Mouse (Mus musculus) liver, embryonic 13.5 days (tissue): ENCODE measurements around the gene Dbi. TPM values are rescaled to one million over a fixed set of nuclear protein-coding genes. Genes with fewer than 3 reads are reported as not detected.
A peak's percentile ranks its signal among the peaks of the same experiment; 100 is the strongest.

Experiments
- ATAC-seq: fragments of 200-750 bp; cut with Nextera tagmentation; 2 replicates; pipeline ENCODE4 v1.8.0; 2017; ENCODE audit warnings: low read depth, mild to moderate bottlenecking, moderate number of reproducible peaks, moderate library complexity
- DNase-seq: peaks from one replicate; pipeline ENCODE4 v3.0.0; 2022
- H3K27ac ChIP-seq: fragments of 300-500 bp; sonication (generic); 2 replicates; pipeline ENCODE4 v1.5.1; 2015; ENCODE audit warnings: moderate library complexity, mild to moderate bottlenecking, inconsistent platforms
- H3K27me3 ChIP-seq: fragments of 300-500 bp; sonication (generic); 2 replicates; pipeline ENCODE4 v1.6.1; 2015; ENCODE audit warnings: mild to moderate bottlenecking, inconsistent platforms
- H3K36me3 ChIP-seq: fragments of 300-500 bp; sonication (generic); 2 replicates; pipeline ENCODE4 v1.6.1; 2015; ENCODE audit warnings: mild to moderate bottlenecking, inconsistent platforms
- H3K4me1 ChIP-seq: fragments of 300-500 bp; sonication (generic); replicated peaks from 2 replicates; pipeline ENCODE4 v1.6.1; 2015; ENCODE audit warnings: inconsistent platforms
- H3K4me2 ChIP-seq: fragments of 300-500 bp; sonication (generic); 2 replicates; pipeline ENCODE4 v1.6.1; 2015; ENCODE audit warnings: inconsistent platforms, mild to moderate bottlenecking, moderate library complexity
- H3K4me3 ChIP-seq: fragments of 300-500 bp; sonication (generic); replicated peaks from 2 replicates; pipeline ENCODE4 v1.5.1; 2015; ENCODE audit warnings: mild to moderate bottlenecking, inconsistent platforms
- H3K9ac ChIP-seq: fragments of 300-500 bp; sonication (generic); 2 replicates; pipeline ENCODE4 v1.6.1; 2015; ENCODE audit warnings: mild to moderate bottlenecking, inconsistent platforms
- H3K9me3 ChIP-seq: fragments of 300-500 bp; sonication (generic); replicated peaks from 2 replicates; pipeline ENCODE4 v1.6.1; 2016; ENCODE audit warnings: inconsistent platforms
- WGBS: fragments of 180-500 bp; shearing (Covaris S2); methylation state at CpG from one replicate; pipeline ENCODE4 v1.1.7; 2015; ENCODE audit not compliant: insufficient replicate concordance; 5-methylcytosine and 5-hydroxymethylcytosine counted together
- polyA plus RNA-seq: library from polyadenylated mRNA; unstranded; fragments of >200 nt; fragmentation: Nextera tagmentation; extraction: Ambion mirVana; gene quantifications from 2 replicates; pipeline ENCODE4 v1.2.1, GENCODE M21; 2015

The Dbi gene
- polyA plus RNA-seq, 1 experiment from 2014 or later, result 581 TPM

GRCm38 (mm10) chr1:120142551-120142950 is 21.7 kb upstream of the Dbi start:
- ATAC-seq, result no peak

GRCm38 (mm10) chr1:120140144-120140693 is 19.3 kb upstream of the Dbi start:
- Histone ChIP-seq H3K4me2 (no peak overlapping the region), H3K9me3 (no peaks in the 10 kb centered on the region), H3K4me3 (no peak overlapping the region), H3K27me3 (no peaks in the 10 kb centered on the region), H3K4me1 (no peaks in the 10 kb centered on the region), H3K27ac (no peak overlapping the region), H3K9ac (no peak overlapping the region), H3K36me3 (no peaks in the 10 kb centered on the region)
- DNase-seq (no peak), ATAC-seq (no peak)
- 68% methylated on average over 9 of the region's 9 CpGs for WGBS

More at GRCm38 (mm10) chr1:120142551-120142950, 21.7 kb upstream of the Dbi start:
- WGBS, result 71% methylated on average over 5 of the region's 5 CpGs
- Histone ChIP-seq H3K9me3 (no peaks in the 10 kb centered on the region), H3K4me1 (no peaks in the 10 kb centered on the region), H3K4me2 (no peak overlapping the region), H3K4me3 (no peak overlapping the region), H3K27me3 (no peaks in the 10 kb centered on the region), H3K9ac (no peak overlapping the region), H3K27ac (no peak overlapping the region), H3K36me3 (no peaks in the 10 kb centered on the region)
- no peak for DNase-seq

DNA sequence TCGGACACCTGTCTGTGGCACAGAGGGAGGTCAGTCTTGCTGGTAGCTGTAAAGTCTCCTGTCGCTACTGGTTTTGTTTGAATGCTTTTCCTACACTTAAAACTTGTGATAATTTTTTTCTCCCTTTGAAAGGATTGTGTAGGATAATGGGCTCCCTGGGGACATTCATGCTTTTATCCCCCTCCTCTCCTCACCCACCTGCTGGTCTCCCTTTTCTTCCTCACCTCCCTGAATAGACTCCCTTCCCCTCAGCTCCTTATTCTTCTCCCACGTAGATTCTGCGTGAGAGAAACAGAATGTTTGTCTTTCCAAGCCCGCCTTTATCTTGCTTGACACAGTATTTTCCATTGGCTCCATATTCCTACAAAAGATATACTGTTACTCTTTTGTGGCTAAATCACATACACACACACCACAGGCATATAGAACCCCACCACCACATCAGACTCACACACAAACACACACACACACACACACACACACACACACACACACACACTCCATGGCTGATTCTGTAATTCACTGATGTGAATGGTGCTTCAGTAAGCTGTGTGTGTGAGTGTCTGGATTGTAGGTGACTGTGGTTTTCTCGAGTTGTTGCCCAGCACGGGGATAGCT is 18.2 kb upstream of the Dbi start:
- no peak for DNase-seq
- Histone ChIP-seq H3K4me3 (no peak overlapping the region), H3K4me2 (no peak overlapping the region), H3K9me3 (no peaks in the 10 kb centered on the region), H3K4me1 (no peaks in the 10 kb centered on the region), H3K27ac (no peak overlapping the region), H3K27me3 (no peaks in the 10 kb centered on the region), H3K9ac (no peak overlapping the region), H3K36me3 (no peaks in the 10 kb centered on the region)
- 48% methylated on average over 7 of the region's 7 CpGs for WGBS
- no peak for ATAC-seq

DNA sequence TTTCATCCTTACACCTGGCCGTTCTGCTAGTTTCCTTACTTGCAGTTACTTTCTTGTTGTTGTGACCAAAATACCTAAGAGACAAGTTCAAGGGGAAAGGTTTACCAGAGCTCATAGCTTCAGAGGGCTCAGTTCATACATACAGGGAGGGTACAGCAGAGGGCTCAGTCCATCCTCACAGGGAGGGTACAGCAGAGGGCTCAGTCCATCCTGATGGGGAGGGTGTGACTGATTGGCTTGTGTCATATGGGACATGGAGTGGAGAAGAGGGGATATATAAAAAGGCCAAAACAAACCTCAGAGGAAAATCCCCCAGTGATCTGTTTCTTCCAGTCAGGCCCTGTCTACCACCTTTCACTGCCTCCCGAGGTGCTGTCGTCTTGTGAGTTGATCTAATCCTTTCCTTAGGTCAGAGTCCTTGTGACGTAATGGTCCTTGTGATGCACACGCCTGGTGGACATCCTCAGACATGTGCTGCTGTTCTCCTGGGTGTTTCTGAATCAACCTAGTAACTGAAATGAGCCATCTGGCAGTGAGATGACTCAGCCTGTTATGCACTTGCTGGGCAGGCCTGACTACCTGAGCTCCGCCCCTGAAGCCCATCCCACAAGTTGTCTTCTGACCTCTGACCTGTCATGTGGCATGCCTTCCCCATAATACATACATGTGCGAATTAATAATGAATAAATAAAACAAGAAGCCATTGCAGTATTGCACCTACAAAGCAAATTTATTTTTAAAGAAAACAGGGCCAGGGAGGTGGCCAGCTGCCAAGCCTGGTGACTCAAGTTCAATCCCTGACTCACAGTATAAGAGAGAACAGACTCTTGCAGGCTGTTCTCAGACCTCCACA is 15.3 kb upstream of the Dbi start:
- no peaks in the 10 kb centered on the region for H3K27me3 ChIP-seq
- no peak for ATAC-seq
- no peak for DNase-seq
- no peak overlapping the region for H3K4me3 ChIP-seq
- no peaks in the 10 kb centered on the region for H3K36me3 ChIP-seq
- no peaks in the 10 kb centered on the region for H3K9me3 ChIP-seq
- no peak overlapping the region for H3K27ac ChIP-seq
- no peaks in the 10 kb centered on the region for H3K4me1 ChIP-seq
- H3K9ac ChIP-seq, result no peak overlapping the region
- H3K4me2 ChIP-seq, result no peak overlapping the region
- WGBS, result 64% methylated on average over 7 of the region's 7 CpGs

DNA sequence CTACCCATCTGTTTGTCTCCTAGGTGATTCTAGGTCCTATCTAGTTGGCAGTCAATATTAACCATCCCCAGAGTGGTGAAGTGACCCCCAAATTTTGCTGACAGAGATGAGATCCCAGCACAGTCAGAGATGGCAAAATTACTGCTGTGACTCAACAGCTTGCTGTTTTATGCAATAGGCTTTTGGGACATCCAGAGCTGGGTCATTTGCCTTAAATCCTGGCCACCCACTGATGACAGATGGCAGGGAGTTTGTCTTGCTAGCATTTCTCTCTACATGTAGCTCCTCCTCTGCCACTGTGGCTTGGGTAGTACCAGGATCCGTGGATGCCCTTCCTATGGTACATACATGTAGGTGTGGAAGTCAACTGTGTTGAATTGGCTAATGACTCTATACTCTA is 11.5 kb upstream of the Dbi start:
- Histone ChIP-seq H3K4me3 (no peak overlapping the region), H3K9me3 (no peaks in the 10 kb centered on the region), H3K9ac (no peak overlapping the region), H3K27me3 (no peaks in the 10 kb centered on the region), H3K4me1 (no peaks in the 10 kb centered on the region), H3K27ac (no peak overlapping the region), H3K4me2 (no peak overlapping the region), H3K36me3 (no peaks in the 10 kb centered on the region)
- 62% methylated on average over 1 of the region's 1 CpGs for WGBS
- ATAC-seq, result no peak
- no peak for DNase-seq

DNA sequence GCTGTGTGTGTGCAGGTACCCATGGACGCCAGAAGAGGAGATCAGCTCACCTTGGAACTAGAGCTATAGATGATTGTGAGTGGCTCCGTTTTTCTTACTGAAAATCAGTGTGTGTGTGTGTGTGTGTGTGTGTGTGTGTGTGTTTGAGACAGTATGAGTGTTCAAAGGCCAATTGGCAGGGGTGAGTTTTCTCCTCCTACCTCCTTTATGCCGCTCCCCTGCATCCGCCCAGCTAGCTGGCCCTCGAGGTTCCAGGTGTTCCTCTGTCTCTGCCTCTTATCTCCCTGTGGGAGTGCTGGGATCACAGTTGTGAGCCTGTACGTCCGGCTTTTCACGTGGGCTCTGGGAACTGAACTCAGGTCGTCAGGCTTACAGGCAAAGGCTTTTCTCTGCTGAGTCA is 5.4 kb upstream of the Dbi start:
- Histone ChIP-seq H3K4me3 (no peak overlapping the region), H3K9me3 (no peaks in the 10 kb centered on the region), H3K4me2 (no peak overlapping the region), H3K27ac (no peak overlapping the region), H3K4me1 (peaks cover 25% of the 10 kb centered on the region), H3K27me3 (no peaks in the 10 kb centered on the region), H3K9ac (no peak overlapping the region), H3K36me3 (no peaks in the 10 kb centered on the region)
- ATAC-seq (no peak), DNase-seq (no peak)
- WGBS, result 61% methylated on average over 9 of the region's 9 CpGs

DNA sequence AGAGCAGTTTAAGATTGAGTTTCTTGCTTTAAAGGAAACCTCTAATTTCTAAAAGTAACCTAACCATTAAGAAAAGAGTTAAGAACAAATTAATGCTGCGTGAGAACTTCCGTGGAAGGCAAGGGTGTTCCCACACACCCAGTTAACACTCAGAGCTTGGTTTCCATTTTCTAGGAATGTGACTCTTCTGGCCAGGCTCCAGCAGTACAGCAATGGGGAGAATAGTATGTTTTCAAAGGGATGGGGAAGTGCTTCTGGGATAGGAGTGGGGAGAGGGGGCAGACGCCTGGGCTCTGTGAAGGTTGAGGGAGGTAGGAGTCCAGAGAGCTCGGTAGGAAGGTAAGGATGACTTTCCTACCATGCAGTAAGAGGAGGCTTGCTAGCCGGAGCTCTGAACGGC is 4.6 kb upstream of the Dbi start:
- H3K4me3 ChIP-seq, result no peak overlapping the region
- no peak for ATAC-seq

DNA sequence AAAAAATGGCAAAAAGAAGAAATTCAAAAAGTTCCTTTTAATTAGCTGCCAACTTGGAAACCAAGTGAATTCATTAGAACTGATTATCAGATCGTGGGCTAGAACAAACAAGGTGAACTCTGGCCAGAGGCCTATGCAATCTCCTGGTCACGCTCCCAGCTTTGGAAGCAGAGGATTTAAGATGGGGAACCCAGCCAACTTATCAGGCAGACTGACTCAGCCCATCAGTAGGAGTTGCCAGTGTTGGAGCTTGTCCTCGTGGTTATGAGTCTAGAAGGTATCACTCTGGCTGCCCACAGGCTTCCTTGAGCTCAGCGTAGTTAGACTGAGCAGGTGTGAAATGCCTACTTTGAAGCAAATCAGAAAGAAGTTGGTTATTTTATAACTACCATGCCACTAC is 4.0 kb upstream of the Dbi start:
- DNase-seq (no peak), ATAC-seq (no peak)
- WGBS, result 52% methylated on average over 4 of the region's 4 CpGs

More for the DNA sequence above, 4.6 kb upstream of the Dbi start:
- Histone ChIP-seq H3K4me1 (peaks cover 28% of the 10 kb centered on the region), H3K9ac (no peak overlapping the region), H3K4me2 (no peak overlapping the region), H3K27me3 (no peaks in the 10 kb centered on the region), H3K9me3 (no peaks in the 10 kb centered on the region), H3K27ac (no peak overlapping the region), H3K36me3 (no peaks in the 10 kb centered on the region)
- no peak for DNase-seq
- 77% methylated on average over 6 of the region's 6 CpGs for whole genome bisulfite sequencing

DNA sequence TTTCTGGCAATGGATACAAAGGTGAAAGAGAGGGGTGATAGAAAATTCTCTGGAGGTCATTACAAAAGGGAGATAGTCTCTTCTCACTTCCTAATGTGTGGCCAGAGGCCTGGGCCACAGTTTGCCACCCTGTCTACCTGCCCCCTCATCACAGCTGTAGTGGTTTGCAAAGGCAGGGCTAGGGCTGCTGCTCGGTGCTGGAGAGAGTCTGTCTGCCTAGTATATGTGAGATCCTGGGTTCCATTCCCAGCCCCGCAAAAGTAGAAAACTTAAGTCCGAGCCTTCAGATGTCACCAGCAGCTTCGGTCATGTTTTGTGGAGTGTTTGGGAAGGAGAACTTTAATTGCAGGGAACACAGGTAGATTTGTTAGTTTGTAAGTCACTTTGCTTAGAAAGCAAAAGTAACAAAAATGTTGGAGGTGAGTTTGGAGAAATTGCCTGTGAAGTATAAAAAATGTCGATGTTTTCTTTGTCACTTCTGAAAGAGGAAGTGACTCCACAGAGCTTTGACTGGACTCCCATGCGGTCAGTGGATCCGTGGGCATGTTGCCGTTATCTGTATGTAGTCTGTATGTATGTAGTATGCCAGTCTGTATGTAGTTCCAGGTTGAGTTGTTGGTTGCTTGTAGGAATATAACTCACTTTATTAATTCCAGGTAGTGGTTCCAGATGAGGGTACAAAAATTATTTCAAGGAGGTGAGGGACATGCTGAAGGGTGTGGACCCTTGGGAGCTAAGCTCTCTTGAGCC is 1.9 kb upstream of the Dbi start:
- ATAC-seq (no peak), DNase-seq (no peak)
- no peak overlapping the region for H3K4me3 ChIP-seq
- H3K9me3 ChIP-seq, result no peaks in the 10 kb centered on the region
- peak overlapping the region; percentile 88; the same call in 1 of the 2 replicates for H3K4me2 ChIP-seq
- H3K36me3 ChIP-seq, result peaks cover 16% of the 10 kb centered on the region
- WGBS, result 55% methylated on average over 8 of the region's 8 CpGs
- H3K27me3 ChIP-seq, result no peaks in the 10 kb centered on the region
- peaks cover 55% of the 10 kb centered on the region for H3K4me1 ChIP-seq
- no peak overlapping the region for H3K9ac ChIP-seq
- H3K27ac ChIP-seq, result no peak overlapping the region

More for the DNA sequence above, 4.0 kb upstream of the Dbi start:
- no peaks in the 10 kb centered on the region for H3K27me3 ChIP-seq
- H3K9me3 ChIP-seq, result no peaks in the 10 kb centered on the region
- peaks cover 35% of the 10 kb centered on the region for H3K4me1 ChIP-seq
- H3K4me3 ChIP-seq, result no peak overlapping the region
- no peak overlapping the region for H3K4me2 ChIP-seq
- no peak overlapping the region for H3K27ac ChIP-seq
- no peaks in the 10 kb centered on the region for H3K36me3 ChIP-seq
- no peak overlapping the region for H3K9ac ChIP-seq

- peaks cover 22% of the 10 kb centered on the region for H3K36me3 ChIP-seq
- 59% methylated on average over 9 of the region's 9 CpGs for WGBS
- ATAC-seq (no peak), DNase-seq (no peak)
- peak overlapping the region; percentile 88 for H3K4me2 ChIP-seq
- H3K9ac ChIP-seq, result peak overlapping the region; percentile 81
- peak overlapping the region; percentile 76 for H3K4me3 ChIP-seq
- H3K9me3 ChIP-seq, result no peaks in the 10 kb centered on the region
- peaks cover 61% of the 10 kb centered on the region for H3K4me1 ChIP-seq
- H3K27ac ChIP-seq, result peak overlapping the region; percentile 79
- no peaks in the 10 kb centered on the region for H3K27me3 ChIP-seq
Observed at GRCm38 (mm10) chr1:120121930-120122530, 1.2 kb upstream of the Dbi start.
